Mouse (Mus musculus) gastrocnemius, postnatal 10 days (tissue): Measurements from ENCODE around the gene Setdb2. TPM values are rescaled to one million over a fixed set of nuclear protein-coding genes. Genes with fewer than 3 reads are reported as not detected.
"Not testable (repeated sequence)": the region's sequence is repeated elsewhere in the genome, so short reads cannot be mapped to it uniquely, and the experiment has no call there.

ENCODE experiments used
- DNase-seq: peaks from one replicate; pipeline ENCODE4 v3.0.0; 2021; ENCODE audit warnings: mixed read lengths
- long read RNA-seq, 2 experiments: library from polyadenylated mRNA; stranded (forward); transcript quantifications; one replicate each; pipeline ENCODE4 v2.0.0; 2021
- total RNA-seq, 2 experiments: library from RNA; stranded (reverse); gene quantifications; 2 replicates each; pipeline ENCODE4 v1.2.3; 2021

Gene Setdb2
- total RNA-seq = 1 to 10 TPM; 5.5 to 6.8 TPM
- long read RNA-seq, experiment 1, partial matches to known transcripts = 2 of 7 reads
- long read RNA-seq, experiment 1, other reads (novel, unspliced or antisense) = 2 of 7 reads
- long read RNA-seq, experiment 2, transcript Setdb2-205 (14 exons, 2,995 nt) = major isoform, 5 of 11 reads
- long read RNA-seq, experiment 2, partial matches to known transcripts = 0 of 11 reads
- long read RNA-seq, experiment 2, other reads (novel, unspliced or antisense) = 6 of 11 reads

DNA sequence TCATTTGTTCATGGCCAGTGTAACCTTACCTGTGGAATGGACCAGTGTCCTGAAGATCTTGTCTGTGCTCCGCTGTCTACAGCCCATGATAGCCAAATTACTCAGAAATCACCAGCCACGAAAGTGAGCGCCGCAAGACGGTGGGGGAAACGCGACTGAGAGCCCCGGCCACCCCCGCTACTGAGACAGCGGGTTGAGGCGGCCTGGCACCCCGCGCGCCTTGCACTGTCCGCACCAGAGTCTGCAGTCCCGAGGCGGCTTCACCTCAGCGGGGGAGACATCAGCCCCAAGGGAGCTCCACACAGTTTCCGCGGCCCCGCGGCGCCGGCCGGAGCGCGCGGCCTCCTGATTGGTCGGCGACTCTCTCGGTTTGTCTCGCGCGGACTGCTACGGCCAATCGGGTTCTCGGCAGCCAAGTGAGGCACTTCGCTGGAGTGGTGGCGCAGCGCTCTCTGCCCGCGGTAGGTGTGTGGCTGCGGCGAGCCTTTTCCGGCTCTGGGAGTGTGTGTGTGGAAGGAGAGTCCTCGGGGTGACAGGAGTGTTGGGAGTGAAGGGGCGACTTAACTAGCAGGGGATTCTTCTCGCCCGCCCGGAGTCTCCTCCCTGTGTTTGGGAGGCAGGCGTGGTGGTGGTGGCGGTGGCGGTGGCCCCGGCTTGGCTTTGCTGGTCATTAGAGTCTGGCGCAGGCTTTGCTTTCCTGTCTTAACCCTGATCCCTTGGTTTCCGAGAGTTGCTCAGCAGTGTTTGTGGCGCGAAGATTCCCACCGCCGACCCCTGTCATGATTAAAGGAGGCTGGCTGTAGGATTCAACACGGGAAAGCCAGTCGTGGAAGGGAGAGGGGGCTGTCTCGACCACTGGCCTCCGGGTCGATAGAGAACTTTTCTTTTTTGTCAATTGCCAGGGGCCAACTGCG, at the start of gene Setdb2, which contains the start of gene Cab39l:
Gene Setdb2 (minus strand): TSS at position 327 of the 914 bp plus-strand sequence.
Gene Cab39l (plus strand): TSS at position 415 of the 914 bp plus-strand sequence.
- peak; percentile 92 for DNase-seq

DNA sequence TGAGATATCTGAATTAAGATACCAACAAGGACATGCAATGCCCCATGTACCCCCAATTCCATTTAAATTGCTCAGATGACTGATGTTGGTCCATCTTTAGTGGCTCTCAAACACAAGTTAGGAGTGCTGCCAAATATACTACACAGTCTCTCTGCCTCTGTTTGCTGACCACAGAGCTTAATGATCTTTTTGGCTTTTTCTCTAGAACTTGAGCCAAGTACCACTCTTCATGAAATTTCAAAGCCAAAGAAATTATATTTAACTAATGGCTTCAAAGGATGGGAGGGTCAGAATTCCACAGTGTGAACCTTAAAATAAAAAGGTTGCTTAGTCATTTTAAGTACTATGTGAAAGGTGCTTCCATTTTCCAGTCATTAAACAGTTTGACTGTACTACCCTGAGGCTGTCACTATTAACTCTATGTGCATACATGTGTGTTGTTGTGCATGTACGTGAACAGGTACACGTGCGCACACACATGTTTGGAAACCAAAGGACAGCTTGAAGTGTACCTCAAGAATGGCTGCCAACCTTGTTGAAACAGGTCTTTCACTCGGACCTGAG, 44.6 kb upstream of the Setdb2 start:
- no peak for DNase-seq

DNA sequence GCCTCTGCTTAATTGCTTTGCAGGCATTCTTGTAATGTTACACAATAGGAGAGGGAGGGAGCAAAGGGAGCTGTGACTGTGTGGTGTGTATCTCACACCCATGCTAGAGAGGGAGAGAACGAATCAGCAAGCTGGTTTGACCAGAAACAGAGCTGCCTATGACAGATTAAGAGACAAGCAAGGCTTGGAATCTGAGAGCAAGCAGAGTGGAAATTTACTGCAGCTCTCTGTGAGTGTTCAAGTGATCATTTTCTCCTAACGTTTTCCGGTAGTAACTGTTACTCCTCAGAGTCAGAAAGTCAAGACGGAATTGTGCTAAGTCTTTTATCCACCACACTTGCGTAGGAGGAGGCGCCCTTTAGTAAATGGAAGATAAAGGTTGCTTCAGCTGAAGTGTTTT, 38.0 kb upstream of the Setdb2 start:
- DNase-seq = no peak

DNA sequence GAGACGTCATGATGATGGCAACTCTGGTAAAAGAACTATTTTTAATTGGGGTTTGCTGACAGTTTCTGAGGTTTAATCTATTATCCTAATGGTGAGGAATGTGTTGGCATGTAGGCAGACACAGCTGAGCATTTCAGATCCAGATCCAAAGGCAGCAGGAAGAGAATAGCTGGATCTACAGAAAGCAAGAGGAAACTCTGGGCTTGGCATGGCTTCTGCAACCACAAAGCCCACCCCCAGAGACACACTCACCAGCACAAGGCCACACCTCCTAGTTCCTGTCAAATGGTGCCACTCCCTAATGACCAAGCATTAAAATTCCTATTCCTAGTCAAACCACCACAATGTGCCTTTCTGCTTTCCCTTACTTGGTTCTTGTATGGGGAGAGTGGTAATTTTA, 30.1 kb upstream of the Setdb2 start:
- DNase-seq = no peak

DNA sequence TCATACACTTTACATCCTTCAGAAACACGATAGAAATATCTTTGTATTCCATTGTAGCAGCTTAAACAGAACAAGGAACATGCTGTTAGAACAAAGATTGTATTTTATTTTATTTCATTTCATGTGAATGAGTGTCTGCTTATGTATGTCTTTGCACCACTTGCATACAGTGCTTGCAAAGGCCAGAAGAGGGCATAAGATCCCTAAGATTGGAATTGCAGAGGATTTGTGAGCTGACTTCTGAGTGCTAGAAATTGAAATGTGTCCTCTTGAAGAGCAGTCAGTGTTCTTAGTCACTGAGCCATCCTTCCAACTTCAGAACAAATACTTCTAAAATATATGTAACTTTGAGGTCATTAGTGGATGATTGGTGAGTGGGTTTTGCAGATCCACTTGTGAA, 27.1 kb upstream of the Setdb2 start:
- DNase-seq = no peak

DNA sequence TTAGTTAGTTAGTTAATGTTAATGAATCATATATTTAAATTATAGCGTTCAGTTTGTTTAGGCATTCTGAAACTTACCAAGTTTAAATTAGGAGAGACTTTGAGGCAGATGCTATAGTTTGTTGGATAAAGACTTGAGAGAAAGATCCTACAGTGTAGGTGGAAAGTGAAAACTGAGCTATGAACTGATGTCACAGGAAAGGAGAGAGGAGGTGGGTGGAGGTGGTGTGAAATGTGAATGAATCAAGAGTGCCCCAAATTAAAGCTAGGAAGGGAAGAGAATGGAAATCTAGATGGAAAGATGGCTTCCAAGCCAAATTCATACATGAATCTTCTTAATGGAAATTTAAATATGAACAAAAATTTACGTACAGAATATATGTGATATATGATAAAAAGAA, 25.8 kb upstream of the Setdb2 start:
- DNase-seq = no peak

DNA sequence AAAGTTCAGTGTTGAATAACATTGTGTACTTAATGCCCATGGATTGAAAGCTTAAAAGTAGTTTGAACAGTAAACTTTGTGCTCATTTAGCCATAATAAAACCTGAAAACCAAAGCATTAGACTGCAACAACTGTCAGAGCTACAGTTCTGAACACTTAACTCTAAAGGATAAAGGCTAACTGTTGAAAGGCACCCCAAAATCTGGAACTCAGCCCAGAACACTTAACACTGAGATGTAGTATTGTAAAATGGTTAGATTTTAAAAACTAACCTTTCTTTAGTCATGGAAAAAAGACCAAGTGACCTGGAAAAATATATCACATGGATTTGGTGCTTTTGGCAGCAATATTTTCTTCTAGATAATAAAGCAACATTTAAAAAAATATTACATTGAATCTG, 7.3 kb upstream of the Setdb2 start:
- DNase-seq = no peak

DNA sequence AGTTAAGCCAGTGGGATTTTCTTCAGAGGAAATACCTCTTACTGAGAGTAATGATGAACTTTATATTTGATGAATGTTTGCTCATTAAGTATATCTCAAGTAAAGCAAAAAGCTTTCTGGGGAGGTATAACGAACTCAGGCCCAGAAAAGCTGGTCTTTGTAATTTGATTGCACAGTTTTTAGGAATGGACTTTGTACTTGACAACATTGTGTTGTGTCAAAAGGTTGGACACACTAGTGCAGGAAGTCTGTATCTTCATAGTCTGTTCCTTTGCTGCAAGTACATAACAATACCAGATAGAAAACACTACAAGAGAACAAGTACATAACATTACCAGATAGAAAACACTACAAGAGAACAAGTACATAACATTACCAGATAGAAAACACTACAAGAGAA, 4.7 kb upstream of the Setdb2 start:
- no peak for DNase-seq

DNA sequence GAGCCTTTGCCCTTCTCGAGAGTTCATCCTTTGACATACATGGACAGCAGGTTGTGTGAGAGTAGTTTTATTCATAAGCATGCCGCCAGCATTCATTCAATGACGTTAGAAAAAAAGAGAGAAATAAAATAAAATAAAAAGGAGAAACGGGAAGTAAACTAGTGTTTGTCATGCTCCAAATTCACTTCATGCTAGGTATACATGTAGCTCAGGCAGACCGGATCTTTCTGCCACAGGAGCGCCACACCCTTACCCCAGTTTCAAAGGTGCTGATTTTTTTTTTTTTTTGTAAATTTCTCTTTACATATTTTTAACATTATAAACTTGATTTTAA, 755 bp upstream of the Setdb2 start:
- DNase-seq = no peak

DNA sequence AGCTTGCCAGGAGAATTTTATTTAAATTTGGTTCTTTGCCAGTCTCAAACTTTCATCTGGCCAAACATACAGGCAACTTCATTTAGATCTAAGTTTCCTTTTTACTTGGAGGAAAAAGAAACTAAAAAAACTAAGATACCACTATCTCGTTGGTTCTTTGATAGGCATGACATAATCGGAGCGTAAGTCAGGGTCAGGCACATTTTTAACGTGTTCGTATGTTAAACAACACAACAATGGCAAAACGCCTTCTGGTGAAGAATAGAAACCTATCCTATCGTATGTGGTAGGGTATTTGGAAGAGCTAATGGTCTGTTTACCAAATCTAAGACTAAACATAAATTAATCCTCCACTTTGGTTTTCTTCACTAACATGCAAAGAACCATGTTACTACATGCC, 645 bp downstream of the Setdb2 start:
- DNase-seq = no peak

DNA sequence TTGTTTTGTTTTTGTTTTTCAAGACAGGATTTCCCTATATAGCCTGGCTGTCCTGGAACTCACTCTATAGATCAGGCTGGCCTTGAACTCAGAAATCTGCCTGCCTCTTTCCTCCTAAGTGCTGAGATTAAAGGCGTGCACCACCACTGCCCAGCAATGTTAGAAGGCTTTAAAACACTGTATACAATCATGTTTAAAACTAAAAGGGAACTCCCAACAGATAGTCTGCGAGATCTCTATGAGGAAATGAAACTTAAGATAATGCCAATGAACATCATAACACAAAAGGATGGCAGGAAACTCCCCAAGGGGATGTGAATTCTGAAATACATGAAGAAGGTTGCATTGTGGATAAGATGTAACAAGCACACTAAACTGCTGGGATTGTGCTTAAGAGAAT, 2.2 kb downstream of the Setdb2 start:
- DNase-seq = no peak

DNA sequence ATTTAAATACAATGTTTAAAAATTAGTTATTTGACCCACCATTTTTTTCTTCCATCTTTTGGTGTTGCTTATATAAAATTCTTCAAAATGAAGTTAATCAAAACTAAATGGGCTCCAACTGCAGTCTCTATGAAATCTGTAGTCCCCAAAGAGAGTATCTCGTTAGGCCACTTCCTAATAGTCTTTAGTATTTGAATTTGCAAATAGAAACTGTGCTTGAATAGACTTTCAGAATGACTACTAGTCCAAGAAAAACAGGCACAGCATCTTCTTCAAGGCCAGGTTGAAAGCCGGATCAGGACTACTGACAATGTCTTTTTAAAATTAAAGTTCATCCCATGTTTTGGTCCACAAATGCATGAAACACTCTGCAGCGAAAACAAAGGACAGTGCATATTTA, 3.3 kb downstream of the Setdb2 start:
- no peak for DNase-seq

DNA sequence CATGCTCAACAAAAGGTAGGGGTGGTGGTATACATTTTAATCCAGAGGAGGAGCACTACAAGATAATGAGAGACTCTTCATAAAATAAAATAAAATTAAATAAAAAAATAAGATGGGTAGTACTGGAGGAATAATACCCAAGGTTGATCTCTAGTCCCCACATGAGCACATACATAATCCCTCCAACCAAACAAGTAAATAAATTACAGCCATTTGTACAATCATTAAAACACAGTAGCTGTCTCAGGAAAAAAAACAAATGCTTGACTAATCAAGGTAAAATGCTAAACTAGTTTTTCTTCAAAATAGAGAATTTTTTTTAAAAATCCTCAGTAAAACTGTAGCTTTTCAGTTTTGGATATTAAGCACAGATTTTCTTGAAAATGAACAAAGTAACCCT, 5.5 kb downstream of the Setdb2 start:
- DNase-seq = no peak

DNA sequence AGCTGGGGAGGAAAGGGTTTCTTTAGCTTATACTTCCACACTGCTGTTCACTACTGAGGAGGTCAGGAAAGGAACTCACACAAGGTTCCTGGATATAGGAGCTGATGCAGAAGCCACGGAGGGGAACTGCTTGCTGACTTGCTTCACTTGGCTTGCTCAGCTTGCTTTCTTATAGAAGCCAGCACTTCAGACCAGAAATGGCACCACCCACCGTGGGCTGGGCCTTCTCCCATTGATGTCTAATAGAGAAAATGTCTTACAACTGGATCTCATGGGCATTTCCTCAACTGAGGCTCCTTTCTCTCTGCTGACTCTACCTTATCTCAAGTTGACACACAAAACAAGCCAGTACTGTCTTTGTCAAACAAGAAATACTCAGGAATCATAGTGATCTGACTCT, 6.8 kb downstream of the Setdb2 start:
- DNase-seq = no peak

DNA sequence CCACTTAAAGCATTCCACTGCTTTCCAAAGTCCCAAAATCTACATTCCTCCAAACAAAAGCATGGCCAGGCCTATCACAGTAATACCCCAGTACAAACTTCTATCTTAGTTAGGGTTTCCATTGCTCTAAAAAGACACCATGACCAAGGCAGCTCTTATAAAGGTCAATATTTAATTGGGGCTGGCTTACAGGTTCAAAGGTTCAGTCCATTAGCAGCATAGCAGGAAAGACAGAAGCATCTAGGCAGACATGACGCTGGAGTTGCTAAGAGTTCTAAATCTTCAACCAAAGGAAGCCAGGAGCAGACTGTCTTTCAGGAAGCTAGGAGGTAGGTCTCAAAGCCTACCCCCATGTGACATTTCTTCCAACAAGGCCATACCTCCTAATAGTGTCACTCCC, 10.1 kb downstream of the Setdb2 start:
- no peak for DNase-seq

DNA sequence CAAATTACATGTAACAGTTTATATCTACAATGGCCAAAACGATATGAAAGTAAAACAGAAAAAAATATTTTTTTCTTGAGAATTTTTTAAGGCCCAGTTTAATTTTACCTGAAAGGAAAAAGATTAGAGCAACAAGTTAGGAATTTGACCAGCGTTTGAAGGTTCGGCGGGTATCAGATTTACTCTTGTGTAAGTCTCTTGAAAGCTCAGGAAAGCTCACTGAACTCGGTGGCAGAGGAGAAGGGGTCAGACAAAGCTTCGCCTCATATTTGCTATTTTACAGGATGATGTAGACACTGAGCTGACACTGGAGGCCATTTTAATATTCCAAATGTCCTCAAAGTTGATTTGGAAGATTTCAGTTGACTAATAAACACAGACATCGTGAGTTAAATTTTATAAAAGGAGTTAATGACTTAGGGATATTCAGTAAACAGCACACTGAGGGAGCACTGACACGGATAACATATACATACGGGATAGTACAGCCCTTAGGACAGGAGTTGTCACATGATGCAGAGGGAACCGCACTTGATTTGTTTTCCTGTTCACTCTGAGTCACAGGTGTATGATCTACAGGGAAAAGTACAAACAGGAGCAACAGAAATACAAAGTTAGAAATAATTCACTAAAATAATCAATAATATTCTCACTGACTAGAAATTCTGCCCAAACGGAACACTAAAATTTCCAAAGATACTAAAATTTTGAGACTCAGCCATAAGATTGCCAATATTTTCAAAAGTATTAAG, 17.6 kb downstream of the Setdb2 start:
- no peak for DNase-seq

DNA sequence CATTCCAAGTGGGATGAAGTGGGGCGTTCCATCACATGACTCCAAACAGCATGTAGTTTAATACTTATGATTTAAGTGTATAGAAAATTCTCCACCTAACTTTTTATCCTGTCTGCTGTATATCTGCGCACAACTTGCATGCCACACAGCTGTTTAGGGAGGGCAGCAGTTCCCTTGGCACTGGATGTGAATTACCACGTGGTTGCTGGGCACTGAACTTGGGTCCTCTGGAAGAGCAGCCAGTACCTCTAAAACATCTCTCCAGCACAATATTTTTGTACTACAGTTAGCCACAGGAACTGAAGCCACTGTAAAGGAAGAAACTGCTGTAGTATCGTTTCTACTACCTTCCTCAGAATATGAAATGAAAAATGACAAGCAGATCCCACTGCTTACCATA, 22.5 kb downstream of the Setdb2 start:
- no peak for DNase-seq

DNA sequence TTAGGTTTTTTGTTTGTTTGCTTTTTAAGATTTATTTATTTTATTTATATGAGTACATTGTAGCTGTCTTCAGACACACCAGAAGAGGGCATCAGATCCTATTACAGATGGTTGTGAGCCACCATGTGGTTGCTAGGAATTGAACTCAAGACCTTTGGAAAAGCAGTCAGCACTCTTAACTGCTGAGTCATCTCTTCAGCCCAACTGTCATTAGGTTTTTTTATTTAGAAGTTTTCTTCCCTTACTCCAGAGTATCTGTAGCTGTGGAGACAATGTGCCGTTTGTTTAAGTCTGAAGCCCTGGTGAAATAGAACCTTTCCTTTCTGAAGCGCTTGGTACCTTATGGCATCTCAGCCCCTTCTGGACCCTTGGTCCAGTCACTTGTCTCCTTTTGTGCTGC, 25.7 kb downstream of the Setdb2 start:
- not testable (repeated sequence) for DNase-seq

DNA sequence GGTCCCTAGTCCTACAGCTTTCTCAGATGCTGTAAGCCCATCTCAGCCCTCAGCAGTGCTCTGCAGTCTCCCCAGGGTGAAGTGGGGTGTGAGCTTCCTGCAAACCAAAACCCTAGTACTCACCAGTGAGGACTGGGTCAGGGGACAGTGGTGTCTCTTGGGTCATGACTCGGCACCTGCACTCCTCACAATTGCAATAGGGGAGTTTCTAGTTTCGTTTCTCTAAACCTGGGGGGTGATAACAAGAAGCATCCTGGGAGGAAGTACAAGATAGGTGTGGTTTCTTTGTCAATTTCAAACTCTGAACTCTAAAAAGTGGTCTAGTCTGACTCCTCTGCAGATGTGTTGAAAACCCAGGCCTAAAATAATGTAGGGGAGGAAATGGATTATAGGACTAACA, 43.7 kb downstream of the Setdb2 start:
- no peak for DNase-seq

DNA sequence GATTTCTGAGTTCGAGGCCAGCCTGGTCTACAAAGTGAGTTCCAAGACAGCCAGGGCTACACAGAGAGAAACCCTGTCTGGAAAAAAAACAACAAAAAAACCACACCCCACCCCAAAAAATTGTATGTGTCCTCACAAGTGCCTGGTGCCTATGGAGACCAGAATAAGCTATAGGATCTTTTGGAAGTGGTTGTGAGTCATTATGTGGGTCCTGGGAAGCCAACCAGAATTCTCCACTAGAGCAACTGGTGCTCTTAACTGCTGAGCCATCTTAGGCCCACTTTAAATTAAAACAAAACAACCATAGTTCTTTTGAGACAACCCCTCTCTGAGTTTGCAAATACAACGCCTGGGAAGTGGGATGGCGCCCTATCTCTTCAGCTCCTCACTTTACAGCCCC, 45.4 kb downstream of the Setdb2 start, which contains the start of gene Phf11c:
Gene Phf11c (minus strand): TSS at position 101 of the 400 bp plus-strand sequence.
- no peak for DNase-seq

DNA sequence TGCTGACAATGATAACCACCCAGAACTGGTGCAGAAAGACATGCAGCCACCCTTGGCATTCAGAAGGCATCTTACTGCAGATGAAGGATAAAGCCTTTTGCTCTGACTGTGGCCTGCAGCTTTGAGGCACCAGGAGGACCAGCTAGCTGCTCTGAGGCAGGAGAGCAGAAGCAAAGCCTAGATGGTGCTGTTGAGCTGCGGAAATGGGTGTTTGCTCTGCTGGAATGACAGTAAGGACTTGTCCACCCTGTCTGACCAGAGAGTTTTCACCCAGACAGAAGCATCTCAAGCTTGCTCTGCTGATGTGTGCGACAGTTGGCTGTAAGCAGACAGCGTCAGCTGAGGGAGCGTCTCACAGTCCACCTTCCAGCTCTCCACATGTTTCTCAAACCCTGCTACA, 50.5 kb downstream of the Setdb2 start:
- DNase-seq = not testable (repeated sequence)

DNA sequence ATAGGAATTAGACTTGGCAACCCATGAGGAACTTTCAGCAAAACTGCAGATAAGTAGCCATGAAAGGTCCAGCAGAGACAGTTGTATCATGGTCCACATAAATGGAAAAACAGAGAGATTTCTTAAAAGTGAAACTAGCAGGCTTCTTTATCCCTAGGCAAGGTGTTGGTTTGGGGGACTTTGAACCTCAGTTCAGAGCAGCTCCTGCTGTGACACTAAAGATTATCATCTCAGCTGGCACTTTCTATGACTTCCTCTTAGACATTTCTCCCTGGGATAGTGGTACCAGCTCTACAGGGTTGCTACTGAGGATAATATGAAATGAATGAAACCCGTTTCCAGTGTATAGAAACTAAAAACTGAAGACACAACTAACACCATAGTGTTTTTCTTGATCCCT, 51.2 kb downstream of the Setdb2 start:
- DNase-seq = no peak
